Mouse (Mus musculus): ENCODE results near the gene Stpg4. TPM values are rescaled to one million over a fixed set of nuclear protein-coding genes. Genes with fewer than 3 reads are reported as not detected.

Stpg4 gene
- 0.60 TPM in 1 of 2 replicates, not detected in the other for polyA plus RNA-seq (2015; fragmentation: Nextera tagmentation; extraction: Ambion mirVana)

DNA sequence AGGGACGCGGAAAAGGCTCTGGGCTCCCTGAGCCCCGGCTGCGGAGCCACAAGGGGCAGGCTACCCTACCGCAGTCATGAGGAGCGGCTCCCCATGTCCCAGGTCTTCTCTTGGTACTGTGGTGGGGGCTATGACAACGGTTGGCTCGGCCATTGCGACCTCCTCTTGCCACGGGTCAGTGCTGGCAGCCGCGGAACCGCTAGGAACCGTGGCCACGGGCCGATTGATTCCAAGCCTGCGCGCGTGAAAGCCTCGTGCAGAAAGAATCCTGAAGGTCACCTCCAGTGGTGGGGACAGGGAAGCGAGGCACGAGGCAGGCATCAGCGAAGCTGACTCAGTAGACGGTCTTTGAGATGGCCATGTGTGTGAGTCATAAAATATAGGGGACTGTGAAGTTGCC lies at the start of gene Stpg4:
TSS of gene Stpg4 (minus strand) at position 231 of the 400 bp plus-strand sequence.
- WGBS = 54% methylated on average over 24 of the region's 24 CpGs
- no peaks in the 10 kb centered on the region for H3K27me3 ChIP-seq (ENCODE audit: insufficient read depth, low read length)
- no peak within 1 kb of the TSS for H3K4me3 ChIP-seq (ENCODE audit: low read length)
- no peak within 1 kb of the TSS for H3K27ac ChIP-seq (ENCODE audit: low read length)
- no peak within 1 kb of the TSS for H3K9ac ChIP-seq (replicated peaks; ENCODE audit: low read length)
- no peaks in the 10 kb centered on the region for H3K4me1 ChIP-seq (ENCODE audit: insufficient read depth, low read length)
- peak; percentile 51; the same call in 1 of the 2 replicates for ATAC-seq (ENCODE audit: low FRiP score, low TSS enrichment)
- H3K4me2 ChIP-seq (replicated peaks; ENCODE audit: low read depth, low read length) = no peak within 1 kb of the TSS
- H3K36me3 ChIP-seq (ENCODE audit: insufficient read depth, low read length) = peaks cover 24% of the 10 kb centered on the region
- no peaks in the 10 kb centered on the region for H3K9me3 ChIP-seq (ENCODE audit: low read length)

DNA sequence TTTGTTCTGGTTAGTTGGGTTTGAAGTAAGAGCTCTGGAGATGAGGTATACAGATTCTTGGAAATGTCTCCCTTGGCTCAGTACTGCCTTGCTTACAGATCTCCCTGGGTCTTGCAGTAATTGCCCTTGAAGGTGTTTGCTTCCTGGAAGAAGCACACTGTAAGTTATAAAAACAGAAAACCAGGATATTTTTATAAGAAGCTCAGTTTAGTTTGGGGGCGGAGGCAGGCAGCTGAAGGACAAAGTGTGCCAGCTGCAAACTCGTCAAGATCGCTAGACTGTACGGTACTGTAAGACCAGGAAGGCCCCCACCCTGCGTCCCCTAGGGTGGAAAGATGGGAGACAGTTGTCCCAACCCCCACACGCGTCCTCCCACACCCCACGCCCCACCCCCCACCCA lies 47.8 kb upstream of the Stpg4 start:
- ATAC-seq (ENCODE audit: low FRiP score, low TSS enrichment) = no peak
- Histone ChIP-seq H3K4me3 (ENCODE audit: low read length) (no peak overlapping the region), H3K36me3 (ENCODE audit: insufficient read depth, low read length) (no peaks in the 10 kb centered on the region), H3K27me3 (ENCODE audit: insufficient read depth, low read length) (no peaks in the 10 kb centered on the region), H3K27ac (ENCODE audit: low read length) (no peak overlapping the region), H3K4me1 (ENCODE audit: insufficient read depth, low read length) (peaks cover 28% of the 10 kb centered on the region), H3K4me2 (replicated peaks; ENCODE audit: low read depth, low read length) (no peak overlapping the region), H3K9me3 (ENCODE audit: low read length) (no peaks in the 10 kb centered on the region), H3K9ac (replicated peaks; ENCODE audit: low read length) (no peak overlapping the region)
- WGBS = 38% methylated on average over 8 of the region's 8 CpGs

DNA sequence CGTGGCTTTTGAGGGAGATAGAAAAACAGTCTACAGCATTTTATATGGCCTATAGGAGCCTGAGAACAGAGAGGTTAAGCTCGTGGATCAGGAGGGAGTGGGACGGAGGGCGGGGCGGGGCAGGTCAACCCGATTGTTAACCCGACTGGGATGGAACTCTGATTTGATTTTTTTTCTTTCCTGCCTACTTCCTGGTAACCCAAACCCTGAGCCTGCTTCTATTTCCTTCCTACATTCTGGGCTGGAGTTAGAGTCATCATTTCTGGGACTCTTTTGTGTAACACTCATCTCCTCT lies 46.9 kb upstream of the Stpg4 start:
- Histone ChIP-seq H3K4me3 (ENCODE audit: low read length) (peak overlapping the region; percentile 42), H3K27me3 (ENCODE audit: insufficient read depth, low read length) (no peaks in the 10 kb centered on the region), H3K36me3 (ENCODE audit: insufficient read depth, low read length) (no peaks in the 10 kb centered on the region), H3K9ac (replicated peaks; ENCODE audit: low read length) (peak overlapping the region; percentile 52), H3K27ac (ENCODE audit: low read length) (no peak overlapping the region), H3K4me1 (ENCODE audit: insufficient read depth, low read length) (peaks cover 28% of the 10 kb centered on the region), H3K9me3 (ENCODE audit: low read length) (no peaks in the 10 kb centered on the region), H3K4me2 (replicated peaks; ENCODE audit: low read depth, low read length) (peak overlapping the region; percentile 73)
- ATAC-seq (ENCODE audit: low FRiP score, low TSS enrichment) = peak; percentile 28; the same call in 1 of the 2 replicates
- WGBS = 3% methylated on average over 7 of the region's 7 CpGs

DNA sequence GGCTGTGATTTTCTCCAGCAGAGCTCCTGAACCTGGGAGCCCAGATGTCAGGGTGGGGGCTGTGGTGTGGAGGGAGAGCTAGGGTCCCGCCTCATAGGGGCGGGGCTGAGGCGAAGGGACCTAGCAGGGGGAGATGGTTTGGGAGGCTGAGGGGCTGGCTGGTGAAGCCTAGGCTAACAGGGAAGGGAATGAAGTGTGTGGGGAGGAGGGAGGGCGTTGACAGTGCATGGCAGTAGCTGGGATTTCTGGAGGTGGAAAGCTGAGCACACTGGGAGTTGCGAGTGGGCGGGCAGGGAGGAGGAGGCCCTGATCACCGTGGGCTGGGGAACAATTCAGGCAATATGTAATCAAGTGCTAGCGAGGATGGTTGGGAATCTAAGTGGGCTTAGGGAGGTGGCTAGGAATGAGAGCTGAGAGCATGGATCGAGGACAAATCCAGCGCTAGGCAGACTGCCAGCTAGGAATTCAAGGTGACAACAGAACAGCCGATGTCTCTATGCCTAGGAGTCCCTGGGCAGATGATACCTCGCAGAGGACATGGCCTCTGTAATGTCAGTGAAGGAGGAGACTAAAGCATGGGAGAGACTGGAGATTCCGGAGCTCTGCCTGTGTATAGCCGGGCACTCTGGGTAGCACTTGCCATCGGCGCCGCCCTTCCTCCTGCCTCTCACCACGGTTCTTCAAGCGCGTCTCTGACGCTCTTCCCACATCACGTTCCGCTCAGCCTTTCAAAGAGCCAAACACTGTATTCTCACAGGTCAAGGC lies 46.4 kb upstream of the Stpg4 start:
- 1% methylated on average over 23 of the region's 23 CpGs for WGBS
- Histone ChIP-seq H3K4me2 (replicated peaks; ENCODE audit: low read depth, low read length) (peak overlapping the region; percentile 73), H3K9me3 (ENCODE audit: low read length) (no peaks in the 10 kb centered on the region), H3K9ac (replicated peaks; ENCODE audit: low read length) (peak overlapping the region; percentile 52), H3K4me1 (ENCODE audit: insufficient read depth, low read length) (peaks cover 28% of the 10 kb centered on the region), H3K27ac (ENCODE audit: low read length) (peak overlapping the region; percentile 45; the same call in 1 of the 2 replicates), H3K4me3 (ENCODE audit: low read length) (peak overlapping the region; percentile 42), H3K36me3 (ENCODE audit: insufficient read depth, low read length) (no peaks in the 10 kb centered on the region), H3K27me3 (ENCODE audit: insufficient read depth, low read length) (no peaks in the 10 kb centered on the region)
- ATAC-seq (ENCODE audit: low FRiP score, low TSS enrichment) = peak; percentile 87

DNA sequence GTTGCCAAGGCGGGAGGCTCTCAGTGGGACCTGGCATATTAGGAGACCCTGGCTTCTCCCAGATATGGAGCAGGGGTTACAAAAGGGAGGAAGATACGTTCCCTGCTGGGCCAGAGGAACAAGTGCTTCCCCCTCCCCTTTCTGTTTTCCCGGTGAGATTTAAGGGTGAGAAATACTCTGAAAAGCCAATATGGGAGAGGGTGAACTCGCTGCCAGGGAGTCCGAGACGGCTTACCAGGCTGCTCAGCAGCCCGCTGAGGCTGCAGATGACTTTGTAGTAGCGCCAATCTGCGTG lies 45.8 kb upstream of the Stpg4 start:
- Histone ChIP-seq H3K9me3 (ENCODE audit: low read length) (no peaks in the 10 kb centered on the region), H3K9ac (replicated peaks; ENCODE audit: low read length) (peak overlapping the region; percentile 50), H3K36me3 (ENCODE audit: insufficient read depth, low read length) (no peaks in the 10 kb centered on the region), H3K4me1 (ENCODE audit: insufficient read depth, low read length) (peaks cover 28% of the 10 kb centered on the region), H3K4me2 (replicated peaks; ENCODE audit: low read depth, low read length) (peak overlapping the region; percentile 73), H3K27ac (ENCODE audit: low read length) (peak overlapping the region; percentile 45; the same call in 1 of the 2 replicates), H3K27me3 (ENCODE audit: insufficient read depth, low read length) (no peaks in the 10 kb centered on the region), H3K4me3 (ENCODE audit: low read length) (peak overlapping the region; percentile 42)
- 0 out of 2 replicates have a peak, but pooled peaks have one; percentile 10 for ATAC-seq (ENCODE audit: low FRiP score, low TSS enrichment)
- WGBS = 9% methylated on average over 9 of the region's 9 CpGs

DNA sequence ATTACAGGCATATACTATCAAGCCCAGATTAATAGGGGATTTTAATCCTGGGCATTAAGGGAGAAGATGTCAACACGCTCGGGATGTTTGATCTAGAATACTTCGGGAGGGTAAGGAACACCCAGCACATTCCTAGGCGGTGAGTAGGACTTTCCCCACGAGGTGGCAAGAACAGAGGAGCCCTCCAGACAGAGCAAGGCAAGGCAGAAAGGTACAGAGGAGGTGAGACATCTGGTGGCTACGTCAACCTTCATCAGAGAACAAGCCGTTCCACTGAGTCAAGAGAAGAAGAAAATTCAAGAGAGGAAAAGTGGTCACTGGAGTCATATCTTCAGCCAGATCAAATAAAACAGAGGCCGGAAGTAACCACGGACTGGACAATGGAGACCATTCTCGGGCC lies 45.3 kb upstream of the Stpg4 start:
- Histone ChIP-seq H3K27ac (ENCODE audit: low read length) (peak overlapping the region; percentile 45; the same call in 1 of the 2 replicates), H3K4me3 (ENCODE audit: low read length) (peak overlapping the region; percentile 42; the same call in 1 of the 2 replicates), H3K9ac (replicated peaks; ENCODE audit: low read length) (0 out of 2 replicates have a peak overlapping the region, but pooled peaks have one; percentile 50)

DNA sequence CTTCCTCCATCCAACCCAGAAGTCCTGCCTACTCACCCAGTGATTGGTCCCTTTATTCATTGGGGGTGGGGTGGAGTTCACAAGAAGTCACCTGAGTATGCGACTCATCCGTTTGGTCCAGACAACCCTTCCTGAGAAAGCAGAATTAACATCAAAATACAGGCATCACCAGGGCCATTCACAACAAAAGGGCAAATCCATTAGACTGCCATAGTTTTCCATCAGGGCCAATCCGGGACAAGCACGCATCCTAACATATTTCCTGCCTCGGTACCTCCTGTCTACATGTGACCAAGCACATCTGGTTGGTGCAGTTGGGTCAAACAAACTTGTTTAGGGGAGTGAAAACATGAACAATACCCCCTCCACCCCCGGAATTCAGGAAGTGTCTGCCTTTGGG lies 44.1 kb upstream of the Stpg4 start:
- Histone ChIP-seq H3K9ac (replicated peaks; ENCODE audit: low read length) (no peak overlapping the region), H3K36me3 (ENCODE audit: insufficient read depth, low read length) (no peaks in the 10 kb centered on the region), H3K4me1 (ENCODE audit: insufficient read depth, low read length) (peaks cover 28% of the 10 kb centered on the region), H3K4me2 (replicated peaks; ENCODE audit: low read depth, low read length) (no peak overlapping the region), H3K9me3 (ENCODE audit: low read length) (no peaks in the 10 kb centered on the region), H3K4me3 (ENCODE audit: low read length) (no peak overlapping the region), H3K27me3 (ENCODE audit: insufficient read depth, low read length) (no peaks in the 10 kb centered on the region), H3K27ac (ENCODE audit: low read length) (no peak overlapping the region)
- 75% methylated on average over 6 of the region's 6 CpGs for WGBS
- ATAC-seq (ENCODE audit: low FRiP score, low TSS enrichment) = no peak

More for the DNA sequence above, 45.3 kb upstream of the Stpg4 start:
- peaks cover 28% of the 10 kb centered on the region for H3K4me1 ChIP-seq (ENCODE audit: insufficient read depth, low read length)
- H3K27me3 ChIP-seq (ENCODE audit: insufficient read depth, low read length) = no peaks in the 10 kb centered on the region
- H3K4me2 ChIP-seq (replicated peaks; ENCODE audit: low read depth, low read length) = peak overlapping the region; percentile 73
- 48% methylated on average over 10 of the region's 10 CpGs for WGBS
- no peaks in the 10 kb centered on the region for H3K9me3 ChIP-seq (ENCODE audit: low read length)
- no peaks in the 10 kb centered on the region for H3K36me3 ChIP-seq (ENCODE audit: insufficient read depth, low read length)
- ATAC-seq (ENCODE audit: low FRiP score, low TSS enrichment) = no peak

DNA sequence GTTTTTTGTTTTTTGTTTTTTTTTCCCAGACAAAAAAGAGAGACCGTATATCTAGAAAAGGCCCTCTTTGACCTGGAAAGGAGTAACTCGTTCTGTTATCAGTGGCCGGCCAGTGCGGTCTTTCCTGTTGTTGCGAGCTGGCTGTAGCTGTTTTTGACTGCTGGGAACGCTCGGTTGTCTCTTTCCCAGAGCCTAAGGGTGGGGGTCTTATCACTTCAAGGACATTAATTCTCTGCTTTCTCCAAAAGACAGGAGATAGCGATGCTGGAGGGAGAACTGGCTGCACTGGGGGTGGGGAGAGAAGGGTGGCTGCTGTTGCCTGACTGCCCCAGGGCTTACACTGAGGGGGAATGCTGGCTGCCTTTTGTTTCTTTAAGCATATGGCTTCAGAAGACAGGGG lies 43.3 kb upstream of the Stpg4 start:
- Histone ChIP-seq H3K27ac (ENCODE audit: low read length) (no peak overlapping the region), H3K4me2 (replicated peaks; ENCODE audit: low read depth, low read length) (no peak overlapping the region), H3K27me3 (ENCODE audit: insufficient read depth, low read length) (no peaks in the 10 kb centered on the region), H3K9me3 (ENCODE audit: low read length) (no peaks in the 10 kb centered on the region), H3K9ac (replicated peaks; ENCODE audit: low read length) (no peak overlapping the region), H3K36me3 (ENCODE audit: insufficient read depth, low read length) (no peaks in the 10 kb centered on the region), H3K4me1 (ENCODE audit: insufficient read depth, low read length) (peaks cover 28% of the 10 kb centered on the region), H3K4me3 (ENCODE audit: low read length) (no peak overlapping the region)
- 62% methylated on average over 8 of the region's 8 CpGs for WGBS
- ATAC-seq (ENCODE audit: low FRiP score, low TSS enrichment) = no peak

DNA sequence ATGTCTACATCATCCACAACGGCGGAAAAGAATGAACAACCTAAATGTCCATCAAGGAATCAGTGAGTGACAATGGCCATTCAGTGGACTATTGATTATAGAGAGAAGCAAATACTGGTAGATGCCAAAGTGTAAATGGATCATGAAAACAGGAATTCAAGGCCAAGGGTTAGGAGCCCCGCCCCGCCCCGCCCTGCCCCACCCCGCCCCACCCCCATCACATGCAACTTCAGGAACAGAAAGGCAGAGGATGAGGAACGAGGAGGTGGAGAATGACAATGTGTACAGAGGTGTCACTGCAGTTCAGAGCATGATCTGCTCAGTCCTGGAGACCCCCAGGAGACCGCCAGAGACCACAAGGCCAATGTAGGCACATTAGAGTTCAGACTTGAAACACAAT lies 42.7 kb upstream of the Stpg4 start:
- Histone ChIP-seq H3K4me3 (ENCODE audit: low read length) (no peak overlapping the region), H3K27me3 (ENCODE audit: insufficient read depth, low read length) (no peaks in the 10 kb centered on the region), H3K4me1 (ENCODE audit: insufficient read depth, low read length) (peaks cover 23% of the 10 kb centered on the region), H3K4me2 (replicated peaks; ENCODE audit: low read depth, low read length) (no peak overlapping the region), H3K27ac (ENCODE audit: low read length) (no peak overlapping the region), H3K9me3 (ENCODE audit: low read length) (no peaks in the 10 kb centered on the region), H3K9ac (replicated peaks; ENCODE audit: low read length) (no peak overlapping the region), H3K36me3 (ENCODE audit: insufficient read depth, low read length) (no peaks in the 10 kb centered on the region)
- ATAC-seq (ENCODE audit: low FRiP score, low TSS enrichment) = no peak
- 70% methylated on average over 8 of the region's 8 CpGs for WGBS

DNA sequence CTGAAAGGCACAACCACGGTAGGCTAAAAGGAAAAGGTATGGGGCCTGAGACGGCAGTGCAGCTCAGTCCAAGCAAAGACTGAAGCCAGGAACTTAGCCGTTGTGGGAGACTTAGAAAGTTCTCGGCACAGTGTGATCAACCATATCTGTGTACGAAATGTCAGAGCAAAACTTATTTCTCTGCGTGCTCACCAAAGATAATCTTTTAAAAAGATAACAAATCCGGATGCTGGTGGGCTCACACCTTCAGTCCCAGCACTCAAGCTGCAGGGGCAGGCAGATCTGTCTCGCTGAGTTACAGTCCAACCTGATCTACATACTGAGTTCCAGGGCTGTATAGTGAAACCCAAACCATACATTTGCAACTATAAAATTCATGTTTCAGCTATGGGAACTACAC lies 41.9 kb upstream of the Stpg4 start:
- Histone ChIP-seq H3K4me1 (ENCODE audit: insufficient read depth, low read length) (peaks cover 14% of the 10 kb centered on the region), H3K27me3 (ENCODE audit: insufficient read depth, low read length) (no peaks in the 10 kb centered on the region), H3K36me3 (ENCODE audit: insufficient read depth, low read length) (no peaks in the 10 kb centered on the region), H3K4me3 (ENCODE audit: low read length) (no peak overlapping the region), H3K9ac (replicated peaks; ENCODE audit: low read length) (no peak overlapping the region), H3K9me3 (ENCODE audit: low read length) (no peaks in the 10 kb centered on the region), H3K4me2 (replicated peaks; ENCODE audit: low read depth, low read length) (no peak overlapping the region), H3K27ac (ENCODE audit: low read length) (no peak overlapping the region)
- no peak for ATAC-seq (ENCODE audit: low FRiP score, low TSS enrichment)
- 80% methylated on average over 8 of the region's 8 CpGs for WGBS
